Mouse (Mus musculus): ENCODE results near the gene Ces4a.
"Not testable (repeated sequence)": the region's sequence is repeated elsewhere in the genome, so short reads cannot be mapped to it uniquely, and the experiment has no call there.

DNA sequence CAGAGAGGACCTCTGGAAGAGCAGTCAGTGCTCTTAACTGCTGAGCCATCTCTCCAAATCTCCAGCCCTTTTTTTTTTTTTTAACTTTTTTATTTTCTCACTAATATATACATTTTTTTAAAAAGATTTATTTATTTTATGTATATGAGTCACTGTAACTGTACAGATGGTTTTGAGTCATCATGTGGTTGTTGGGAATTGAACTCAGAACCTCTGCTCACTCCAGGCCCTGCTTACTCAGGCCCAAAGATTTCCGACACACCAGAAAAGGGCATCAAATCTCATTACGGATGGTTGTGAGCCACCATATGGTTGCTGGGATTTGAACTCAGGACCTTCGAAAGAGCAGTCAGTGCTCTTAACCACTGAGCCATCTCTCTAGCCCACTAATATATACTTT, 43.7 kb downstream of the Ces4a start:
- not testable (repeated sequence) for TF ChIP-seq CTCF, EP300 (IDR thresholded peaks at IDR 0.05; ENCODE audit: low read depth)
